Mouse (Mus musculus) testis, adult 2 months (tissue): ENCODE data around the gene Ctse. TPM values are rescaled to one million over a fixed set of nuclear protein-coding genes. Genes with fewer than 3 reads are reported as not detected.
"Not testable (repeated sequence)": the region's sequence is repeated elsewhere in the genome, so short reads cannot be mapped to it uniquely, and the experiment has no call there.

Experiments used
- H3K27ac ChIP-seq: fragments of 200-500 bp; 2 replicates; pipeline ENCODE4 v1.5.1; 2012; ENCODE audit warnings: low read depth, low read length; ENCODE audit not compliant: control insufficient read depth, insufficient read depth
- H3K27me3 ChIP-seq: fragments of 200-500 bp; 2 replicates; pipeline ENCODE4 v1.6.1; 2012; ENCODE audit warnings: mild to moderate bottlenecking, low read length, moderate library complexity; ENCODE audit not compliant: control insufficient read depth, insufficient read depth
- H3K36me3 ChIP-seq: fragments of 200-500 bp; 2 replicates; pipeline ENCODE4 v1.6.1; 2012; ENCODE audit warnings: mild to moderate bottlenecking, low read length; ENCODE audit not compliant: control insufficient read depth, insufficient read depth
- H3K4me1 ChIP-seq: fragments of 200-500 bp; 2 replicates; pipeline ENCODE4 v1.6.1; 2012; ENCODE audit warnings: low read length; ENCODE audit not compliant: control insufficient read depth, insufficient read depth
- H3K4me3 ChIP-seq: fragments of 200-500 bp; 2 replicates; pipeline ENCODE4 v1.5.1; 2012; ENCODE audit warnings: low read depth, mild to moderate bottlenecking, low read length, moderate library complexity, mixed read lengths; ENCODE audit not compliant: control insufficient read depth
- CTCF ChIP-seq: fragments of 200-500 bp; IDR thresholded peaks from 2 replicates; pipeline ENCODE4 v1.5.1; 2012; ENCODE audit warnings: low read depth, mild to moderate bottlenecking, inconsistent platforms, low read length, moderate library complexity; ENCODE audit not compliant: control insufficient read depth, insufficient read depth, insufficient replicate concordance
- POLR2A ChIP-seq: fragments of 200-500 bp; IDR thresholded peaks from 2 replicates; pipeline ENCODE4 v1.6.1; 2012; ENCODE audit warnings: low read depth, mild to moderate bottlenecking, inconsistent platforms, low read length, moderate library complexity; ENCODE audit not compliant: control insufficient read depth
- polyA plus RNA-seq: library from polyadenylated mRNA; depleted of rRNA; stranded (reverse); fragments of >200 nt; gene quantifications from 2 replicates; pipeline ENCODE4 v1.2.3, GENCODE M21; 2012

Ctse gene
- polyA plus RNA-seq, 1 experiment, result 0.07 TPM

- Histone ChIP-seq H3K4me3 (no peak overlapping the region), H3K36me3 (no peaks in the 10 kb centered on the region), H3K27me3 (no peaks in the 10 kb centered on the region), H3K4me1 (peaks cover 9% of the 10 kb centered on the region), H3K27ac (no peak overlapping the region)
- TF ChIP-seq POLR2A, result no peak
- no peak for TF ChIP-seq CTCF
Measured at GRCm38 (mm10) chr1:131616131-131616530, 22.0 kb upstream of the Ctse start.

DNA sequence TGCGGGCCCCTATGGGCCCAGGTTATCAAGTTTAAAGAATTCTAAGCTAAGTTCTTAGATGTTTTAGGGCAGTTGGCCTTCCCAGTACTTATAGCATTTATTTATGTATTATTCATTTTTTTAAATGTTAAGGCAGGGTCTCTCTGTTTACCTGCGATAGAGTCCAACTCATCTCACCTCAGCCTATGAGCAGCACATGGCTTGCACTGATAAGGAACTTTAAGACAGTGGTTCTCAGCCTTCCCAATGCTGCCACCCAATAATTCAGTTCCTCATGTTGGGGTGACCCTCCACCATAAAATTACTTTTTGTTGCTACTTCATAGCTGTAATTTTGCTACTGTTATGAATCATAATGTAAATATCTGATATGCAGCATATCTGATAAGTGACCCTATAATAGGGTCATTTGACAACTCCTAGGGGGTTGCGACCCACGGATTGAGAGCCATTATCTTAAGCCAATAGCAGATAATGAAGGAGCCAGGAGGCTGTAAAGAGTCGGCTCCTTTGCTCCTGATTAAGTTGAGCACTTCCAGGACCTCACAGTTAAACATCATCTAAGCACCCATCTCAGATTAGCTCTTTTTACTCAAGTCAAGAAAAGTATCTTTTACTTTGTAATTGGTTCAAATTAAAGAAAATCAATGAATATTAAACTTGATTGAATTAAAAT lies 21.4 kb upstream of the Ctse start:
- Histone ChIP-seq H3K4me1 (peaks cover 9% of the 10 kb centered on the region), H3K4me3 (no peak overlapping the region), H3K27ac (no peak overlapping the region), H3K27me3 (no peaks in the 10 kb centered on the region), H3K36me3 (no peaks in the 10 kb centered on the region)
- no peak for TF ChIP-seq CTCF
- no peak for TF ChIP-seq POLR2A

DNA sequence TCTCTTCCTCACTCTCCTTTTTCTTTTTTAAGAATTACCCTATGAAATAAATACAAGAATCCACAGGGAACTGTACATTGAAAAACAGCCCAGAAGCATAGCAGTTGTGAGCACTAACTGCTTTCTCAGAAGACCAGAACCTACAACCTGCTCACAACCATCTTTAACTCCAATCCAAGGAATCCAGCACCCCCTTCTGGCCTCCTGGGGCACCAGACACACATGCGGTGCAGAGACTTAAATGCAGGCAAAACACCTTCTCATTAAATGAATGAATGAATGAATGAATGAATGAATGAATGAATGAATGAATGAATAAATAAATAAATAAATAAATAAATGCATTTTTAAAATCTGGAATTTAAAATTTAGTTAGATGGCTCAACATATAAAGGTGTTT lies 19.5 kb upstream of the Ctse start:
- no peaks in the 10 kb centered on the region for H3K27me3 ChIP-seq
- no peaks in the 10 kb centered on the region for H3K36me3 ChIP-seq
- TF ChIP-seq CTCF (no peak), POLR2A (no peak)
- H3K27ac ChIP-seq, result no peak overlapping the region
- peaks cover 4% of the 10 kb centered on the region for H3K4me1 ChIP-seq
- no peak overlapping the region for H3K4me3 ChIP-seq

GRCm38 (mm10) chr1:131619348-131619747 lies 18.8 kb upstream of the Ctse start:
- Histone ChIP-seq H3K4me1 (no peaks in the 10 kb centered on the region), H3K27me3 (no peaks in the 10 kb centered on the region), H3K36me3 (no peaks in the 10 kb centered on the region), H3K27ac (no peak overlapping the region), H3K4me3 (no peak overlapping the region)
- TF ChIP-seq CTCF, result no peak
- no peak for TF ChIP-seq POLR2A

GRCm38 (mm10) chr1:131623644-131624043 lies 14.5 kb upstream of the Ctse start:
- Histone ChIP-seq H3K27me3 (no peaks in the 10 kb centered on the region), H3K36me3 (no peaks in the 10 kb centered on the region), H3K4me3 (no peak overlapping the region), H3K4me1 (no peaks in the 10 kb centered on the region), H3K27ac (no peak overlapping the region)
- TF ChIP-seq POLR2A, result no peak
- no peak for TF ChIP-seq CTCF

GRCm38 (mm10) chr1:131624175-131624835 lies 13.8 kb upstream of the Ctse start:
- no peak for TF ChIP-seq POLR2A
- no peak for TF ChIP-seq CTCF
- H3K4me3 ChIP-seq, result no peak overlapping the region
- H3K27ac ChIP-seq, result no peak overlapping the region
- H3K36me3 ChIP-seq, result no peaks in the 10 kb centered on the region
- no peaks in the 10 kb centered on the region for H3K27me3 ChIP-seq
- no peaks in the 10 kb centered on the region for H3K4me1 ChIP-seq

- no peak for TF ChIP-seq CTCF
- no peaks in the 10 kb centered on the region for H3K4me1 ChIP-seq
- no peak overlapping the region for H3K4me3 ChIP-seq
- no peaks in the 10 kb centered on the region for H3K27me3 ChIP-seq
- H3K36me3 ChIP-seq, result no peaks in the 10 kb centered on the region
- H3K27ac ChIP-seq, result no peak overlapping the region
Measured at GRCm38 (mm10) chr1:131626200-131626599, 11.9 kb upstream of the Ctse start.

GRCm38 (mm10) chr1:131632216-131632615 lies 5.9 kb upstream of the Ctse start:
- H3K27ac ChIP-seq, H3K36me3 ChIP-seq, H3K4me1 ChIP-seq, H3K27me3 ChIP-seq, H3K4me3 ChIP-seq: not testable (repeated sequence)
